Mouse (Mus musculus): ENCODE measurements around the gene Kcnmb1.

- TF ChIP-seq POLR2A (IDR thresholded peaks at IDR 0.05; ENCODE audit: extremely low read depth, insufficient read depth, low read length) (no peak), CTCF (IDR thresholded peaks at IDR 0.05; ENCODE audit: low read depth, low read length) (no peak)
Measured at GRCm38 (mm10) chr11:33946501-33946900, 16.3 kb upstream of the Kcnmb1 start.

All from liver, adult 2 months (tissue).